Mouse (Mus musculus) limb, embryonic 11.5 days (tissue): ENCODE measurements at regions not wholly inside any gene's neighbourhood (a gene's known extent, or its start where the extent isn't known, plus 50 kb on each side); places are given as distances from the start of the nearest gene placed in this dataset.

Source experiments
- ATAC-seq: fragments of 200-750 bp; cut with Nextera tagmentation; 2 replicates; pipeline ENCODE4 v1.8.0; 2017; ENCODE audit warnings: low read depth; ENCODE audit not compliant: insufficient number of reproducible peaks, low FRiP score, low TSS enrichment
- DNase-seq: peaks from one replicate; pipeline ENCODE4 v3.0.0-alpha.2; 2015; ENCODE audit warnings: low spot score
- H3K27ac ChIP-seq: fragments of 300-500 bp; sonication (generic); replicated peaks from 2 replicates; pipeline ENCODE4 v1.5.1; 2014; ENCODE audit warnings: low read depth, mild to moderate bottlenecking, low read length
- H3K27me3 ChIP-seq: fragments of 300-500 bp; sonication (generic); 2 replicates; pipeline ENCODE4 v1.6.1; 2014; ENCODE audit warnings: mild to moderate bottlenecking, low read length, mixed read lengths; ENCODE audit not compliant: control insufficient read depth, insufficient read depth
- H3K36me3 ChIP-seq: fragments of 300-500 bp; sonication (generic); 2 replicates; pipeline ENCODE4 v1.6.1; 2014; ENCODE audit warnings: mild to moderate bottlenecking, low read length, moderate library complexity, mixed read lengths; ENCODE audit not compliant: control insufficient read depth, insufficient read depth
- H3K4me1 ChIP-seq: fragments of 300-500 bp; sonication (generic); 2 replicates; pipeline ENCODE4 v1.6.1; 2014; ENCODE audit warnings: low read length, mixed read lengths; ENCODE audit not compliant: control insufficient read depth, insufficient read depth
- H3K4me2 ChIP-seq: fragments of 300-500 bp; sonication (generic); 2 replicates; pipeline ENCODE4 v1.6.1; 2014; ENCODE audit warnings: low read depth, mild to moderate bottlenecking, moderate library complexity; ENCODE audit not compliant: severe bottlenecking
- H3K4me3 ChIP-seq: fragments of 300-500 bp; sonication (generic); 2 replicates; pipeline ENCODE4 v1.5.1; 2014; ENCODE audit warnings: low read depth, low read length
- H3K9ac ChIP-seq: fragments of 300-500 bp; sonication (generic); 2 replicates; pipeline ENCODE4 v1.6.1; 2014; ENCODE audit warnings: mild to moderate bottlenecking, low read length
- H3K9me3 ChIP-seq: fragments of 300-500 bp; sonication (generic); 2 replicates; pipeline ENCODE4 v1.6.1; 2016; ENCODE audit warnings: low read length; ENCODE audit not compliant: control insufficient read depth
- WGBS: fragments of 180-500 bp; shearing (Covaris S2); extraction: QIAGEN DNeasy Blood & Tissue Kit; methylation state at CpG from one replicate; pipeline ENCODE4 v1.1.7; 2014; 5-methylcytosine and 5-hydroxymethylcytosine counted together

DNA sequence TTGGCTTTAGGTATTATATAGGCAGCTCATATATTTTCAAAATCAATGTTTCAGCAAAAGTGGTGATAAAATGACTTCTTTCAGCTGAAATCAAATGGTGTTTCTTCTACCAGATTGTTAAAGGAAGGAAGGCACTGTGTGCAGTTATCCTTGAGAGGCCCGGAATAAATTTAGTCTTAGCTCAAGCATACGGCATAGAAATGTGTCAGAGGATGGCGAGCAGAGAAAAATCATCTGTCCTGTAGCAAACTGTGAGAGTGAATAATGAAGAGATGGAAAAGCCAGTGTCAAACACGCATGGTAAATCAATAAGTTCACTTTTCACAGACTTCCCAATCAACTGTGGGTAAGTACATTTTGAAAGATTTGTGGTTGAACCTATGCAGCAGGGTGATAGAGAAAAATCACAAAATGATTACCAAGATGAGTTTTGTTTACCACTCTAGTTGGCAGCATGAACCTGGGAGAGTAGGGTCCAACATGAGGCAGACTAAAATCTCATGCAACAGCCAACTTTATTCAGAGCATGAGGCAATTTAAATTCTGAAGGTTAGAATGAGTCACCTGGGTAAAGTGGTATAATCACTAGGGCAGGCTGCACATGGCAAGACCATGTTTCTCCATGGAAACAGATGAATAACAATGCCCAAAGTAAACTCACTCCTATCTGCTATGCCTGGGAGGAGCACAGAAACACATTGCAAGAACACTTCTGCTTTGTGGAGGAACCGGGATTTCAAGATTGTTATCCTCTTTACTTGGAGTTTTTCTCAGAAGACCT is 55.7 kb downstream of the AI429214 start:
- H3K4me3 ChIP-seq: no peak overlapping the region
- no peak overlapping the region for H3K9ac ChIP-seq
- DNase-seq: no peak
- H3K36me3 ChIP-seq: no peaks in the 10 kb centered on the region
- no peaks in the 10 kb centered on the region for H3K9me3 ChIP-seq
- no peak overlapping the region for H3K4me2 ChIP-seq
- ATAC-seq: no peak
- whole genome bisulfite sequencing: 92% methylated on average over 5 of the region's 5 CpGs
- H3K27me3 ChIP-seq: no peaks in the 10 kb centered on the region
- no peaks in the 10 kb centered on the region for H3K4me1 ChIP-seq
- H3K27ac ChIP-seq: no peak overlapping the region

- no peaks in the 10 kb centered on the region for H3K4me1 ChIP-seq
- ATAC-seq: no peak
- H3K4me3 ChIP-seq: no peak overlapping the region
- no peak overlapping the region for H3K9ac ChIP-seq
- no peaks in the 10 kb centered on the region for H3K27me3 ChIP-seq
- H3K9me3 ChIP-seq: no peaks in the 10 kb centered on the region
- 85% methylated on average over 6 of the region's 6 CpGs for WGBS
- no peak overlapping the region for H3K4me2 ChIP-seq
- H3K36me3 ChIP-seq: no peaks in the 10 kb centered on the region
- no peak overlapping the region for H3K27ac ChIP-seq
- DNase-seq: no peak
Measured at GRCm38 (mm10) chr8:37049969-37050683, 56.7 kb downstream of the AI429214 start.

DNA sequence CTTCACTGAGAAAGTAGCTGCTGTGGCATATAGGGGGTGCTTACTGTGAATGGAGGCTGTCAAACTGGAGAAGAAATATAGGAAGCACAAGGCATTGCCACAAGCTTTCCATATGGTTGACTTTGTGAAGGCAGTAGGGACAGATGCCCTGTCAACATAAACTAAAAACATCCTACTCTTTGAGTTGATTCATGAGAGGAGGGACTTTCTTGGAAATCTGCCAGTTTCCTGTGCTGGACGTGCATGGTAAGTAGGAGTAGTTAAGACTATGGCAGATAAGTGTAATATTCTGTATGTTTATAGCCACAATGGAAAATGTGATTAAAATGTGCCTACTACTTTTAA is 57.3 kb downstream of the AI429214 start:
- H3K9me3 ChIP-seq: no peaks in the 10 kb centered on the region
- no peaks in the 10 kb centered on the region for H3K4me1 ChIP-seq
- no peak overlapping the region for H3K27ac ChIP-seq
- H3K36me3 ChIP-seq: no peaks in the 10 kb centered on the region
- ATAC-seq (no peak), DNase-seq (no peak)
- H3K4me3 ChIP-seq: no peak overlapping the region
- WGBS: 63% methylated on average over 1 of the region's 1 CpGs
- H3K4me2 ChIP-seq: no peak overlapping the region
- no peak overlapping the region for H3K9ac ChIP-seq
- no peaks in the 10 kb centered on the region for H3K27me3 ChIP-seq

- H3K9me3 ChIP-seq: no peaks in the 10 kb centered on the region
- H3K27ac ChIP-seq: no peak overlapping the region
- no peak overlapping the region for H3K4me3 ChIP-seq
- H3K4me1 ChIP-seq: no peaks in the 10 kb centered on the region
- H3K4me2 ChIP-seq: no peak overlapping the region
- no peaks in the 10 kb centered on the region for H3K36me3 ChIP-seq
- no peak for ATAC-seq
- H3K27me3 ChIP-seq: no peaks in the 10 kb centered on the region
- WGBS: 87% methylated on average over 3 of the region's 3 CpGs
- no peak for DNase-seq
- H3K9ac ChIP-seq: no peak overlapping the region
Measured at GRCm38 (mm10) chr8:37056376-37056775, 63.0 kb downstream of the AI429214 start.

- Histone ChIP-seq H3K36me3 (no peaks in the 10 kb centered on the region), H3K9me3 (no peaks in the 10 kb centered on the region), H3K4me2 (no peak overlapping the region), H3K4me1 (no peaks in the 10 kb centered on the region; the same call in 1 of the 2 replicates), H3K27ac (no peak overlapping the region), H3K4me3 (no peak overlapping the region), H3K9ac (no peak overlapping the region), H3K27me3 (no peaks in the 10 kb centered on the region)
- WGBS: 86% methylated on average over 6 of the region's 6 CpGs
- ATAC-seq (no peak), DNase-seq (no peak)
Measured at GRCm38 (mm10) chr8:37058390-37058789, 65.0 kb downstream of the AI429214 start.

GRCm38 (mm10) chr8:37062012-37062944 is 68.9 kb downstream of the AI429214 start:
- H3K4me2 ChIP-seq: no peak overlapping the region
- WGBS: 33% methylated on average over 13 of the region's 13 CpGs

GRCm38 (mm10) chr8:37063764-37064331 is 70.4 kb downstream of the AI429214 start:
- Histone ChIP-seq H3K4me2 (no peak overlapping the region), H3K4me1 (no peaks in the 10 kb centered on the region; the same call in 1 of the 2 replicates), H3K36me3 (no peaks in the 10 kb centered on the region), H3K9me3 (no peaks in the 10 kb centered on the region), H3K4me3 (no peak overlapping the region), H3K9ac (no peak overlapping the region), H3K27ac (no peak overlapping the region), H3K27me3 (no peaks in the 10 kb centered on the region)
- peak; percentile 86 for DNase-seq
- peak; percentile 44; the same call in 1 of the 2 replicates for ATAC-seq
- 18% methylated on average over 12 of the region's 12 CpGs for WGBS

More at GRCm38 (mm10) chr8:37062012-37062944, 68.9 kb downstream of the AI429214 start:
- H3K36me3 ChIP-seq: no peaks in the 10 kb centered on the region
- peak; percentile 92 for DNase-seq
- ATAC-seq: no peak
- H3K4me1 ChIP-seq: no peaks in the 10 kb centered on the region; the same call in 1 of the 2 replicates
- H3K27me3 ChIP-seq: no peaks in the 10 kb centered on the region
- no peak overlapping the region for H3K27ac ChIP-seq
- H3K9me3 ChIP-seq: no peaks in the 10 kb centered on the region
- H3K9ac ChIP-seq: no peak overlapping the region
- H3K4me3 ChIP-seq: no peak overlapping the region

- DNase-seq: no peak
- H3K36me3 ChIP-seq: no peaks in the 10 kb centered on the region
- H3K27me3 ChIP-seq: no peaks in the 10 kb centered on the region
- H3K4me1 ChIP-seq: no peaks in the 10 kb centered on the region
- H3K4me2 ChIP-seq: no peak overlapping the region
- WGBS: 36% methylated on average over 2 of the region's 2 CpGs
- no peak overlapping the region for H3K4me3 ChIP-seq
- no peak for ATAC-seq
- no peaks in the 10 kb centered on the region for H3K9me3 ChIP-seq
- no peak overlapping the region for H3K27ac ChIP-seq
- H3K9ac ChIP-seq: no peak overlapping the region
Measured at GRCm38 (mm10) chr8:37072905-37073304, 79.5 kb downstream of the AI429214 start.
